Mouse (Mus musculus) bone marrow, adult 2 months (tissue): ENCODE data around the gene Thra.

Source experiments
- CTCF ChIP-seq: fragments of 200-500 bp; IDR thresholded peaks from 2 replicates; pipeline ENCODE4 v1.5.1; 2011; ENCODE audit warnings: low read length, control low read depth; ENCODE audit not compliant: control insufficient read depth, insufficient read depth
- POLR2A ChIP-seq: fragments of 200-500 bp; IDR thresholded peaks from 2 replicates; pipeline ENCODE4 v1.6.1; 2011; ENCODE audit warnings: low read depth, mild to moderate bottlenecking, control low read depth, low read length, borderline replicate concordance; ENCODE audit not compliant: control insufficient read depth

GRCm38 (mm10) chr11:98796515-98797216 is 56.2 kb downstream of the Thra start:
- TF ChIP-seq CTCF (no peak), POLR2A (no peak)
